Mouse (Mus musculus) T-helper 1 cell (primary cell): ENCODE results near the gene Ccdc188.
"Not testable (repeated sequence)": the region's sequence is repeated elsewhere in the genome, so short reads cannot be mapped to it uniquely, and the experiment has no call there.

Experiments used
- in situ Hi-C: fragments of 300-600 bp; cut with MboI, MseI; formaldehyde crosslinking; loops from one replicate; pipeline ENCODE4 v1.15.1; 2025; ENCODE audit warnings: high pct_unique_total_duplicates

Ccdc188 gene

DNA sequence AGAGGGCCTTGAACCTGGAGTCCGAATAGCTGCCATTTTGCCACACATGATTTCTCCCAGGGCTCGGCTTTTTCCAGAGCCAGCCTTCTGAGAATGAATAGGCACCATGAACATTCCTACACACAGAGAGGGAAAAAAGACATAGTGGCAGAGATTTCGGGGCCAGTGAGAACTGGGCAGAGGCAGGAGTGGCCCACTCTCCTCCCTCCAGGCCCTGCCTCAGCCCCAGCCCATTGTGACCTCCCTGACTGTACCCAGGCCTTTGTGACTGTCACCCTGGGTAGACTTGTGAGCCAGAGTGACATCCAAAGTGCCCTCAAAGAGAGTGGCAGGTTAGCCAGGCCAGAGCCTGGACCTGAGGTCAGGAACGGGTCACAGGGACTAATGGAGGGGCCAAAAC is at the start of gene Ccdc188:
TSS of gene Ccdc188 (plus strand) at position 301 of the 400 bp plus-strand sequence.
- in situ Hi-C loops, result no loop called here

DNA sequence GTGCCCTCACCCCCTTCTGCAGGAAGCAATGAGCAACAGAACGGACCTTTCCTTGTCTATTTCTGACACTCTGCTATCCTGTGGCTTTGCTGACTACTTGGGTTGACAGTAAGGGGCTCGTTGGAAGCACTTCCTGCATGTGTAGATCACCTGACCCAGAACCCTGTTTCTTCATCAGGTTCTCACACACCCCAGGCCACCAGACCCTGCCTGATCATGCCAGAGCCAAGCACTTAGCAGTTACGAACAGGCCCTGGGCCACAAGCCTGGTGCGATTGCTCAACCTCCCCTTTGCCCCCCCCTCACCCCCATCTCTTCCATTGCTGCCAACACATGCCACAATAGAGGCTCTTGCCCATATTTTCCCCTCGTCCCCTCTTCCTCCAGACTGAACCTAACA is 48.5 kb upstream of the Ccdc188 start:
- in situ Hi-C loops, result no loop called here

DNA sequence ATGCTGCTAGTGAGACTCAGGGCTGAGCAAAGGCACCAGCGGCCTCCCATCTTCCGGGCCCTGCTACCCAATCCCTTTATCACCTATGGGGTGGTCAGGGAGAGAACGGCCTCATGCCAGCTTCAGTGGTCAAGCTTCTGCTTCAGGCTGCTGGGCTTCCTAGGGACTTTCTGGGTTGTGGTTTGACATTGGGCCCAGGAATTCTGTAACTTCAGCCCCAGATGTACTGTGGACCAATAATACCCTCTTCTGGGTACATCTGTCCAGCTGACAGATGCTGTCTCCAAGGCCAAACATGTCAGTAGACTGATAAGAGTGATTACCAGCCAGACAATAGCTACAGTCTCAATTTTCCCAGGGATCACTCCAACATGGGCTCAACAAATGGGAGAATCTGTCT is 47.9 kb upstream of the Ccdc188 start:
- in situ Hi-C loops, result loop anchor here (5.0 kb wide), 1 partner anchor 47 kb away; no protein-coding TSS in a partner anchor

DNA sequence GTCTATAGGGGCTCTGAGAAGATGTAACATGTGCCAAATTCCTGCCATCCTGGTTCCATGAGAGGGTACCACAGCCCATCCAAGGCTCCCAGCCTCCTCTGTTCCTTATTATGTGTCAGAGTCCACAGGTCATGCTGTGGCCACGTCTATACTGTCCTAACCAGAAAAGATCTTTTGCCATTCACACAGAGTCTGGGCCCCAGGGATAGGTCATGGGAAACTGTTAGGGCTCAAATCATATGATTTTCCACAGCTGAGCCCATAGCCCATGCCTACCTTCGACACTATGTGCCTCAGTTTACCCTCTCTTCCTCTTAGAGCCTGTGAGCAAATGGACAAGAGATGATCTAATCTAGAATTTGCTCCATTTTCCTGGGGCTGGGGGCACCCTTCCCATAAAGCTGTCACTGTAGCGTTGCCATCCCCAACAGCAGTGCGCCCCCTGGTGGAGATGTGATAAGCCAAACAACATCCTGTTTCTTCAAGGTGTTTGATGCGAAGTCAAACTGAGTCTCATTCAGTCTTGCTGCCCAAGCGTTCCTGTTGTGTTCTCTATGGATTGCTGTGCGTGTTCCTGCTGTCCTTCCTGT is 45.3 kb upstream of the Ccdc188 start:
- in situ Hi-C loops, result loop anchor here (5.0 kb wide), 1 partner anchor 50 kb away; no protein-coding TSS in a partner anchor

DNA sequence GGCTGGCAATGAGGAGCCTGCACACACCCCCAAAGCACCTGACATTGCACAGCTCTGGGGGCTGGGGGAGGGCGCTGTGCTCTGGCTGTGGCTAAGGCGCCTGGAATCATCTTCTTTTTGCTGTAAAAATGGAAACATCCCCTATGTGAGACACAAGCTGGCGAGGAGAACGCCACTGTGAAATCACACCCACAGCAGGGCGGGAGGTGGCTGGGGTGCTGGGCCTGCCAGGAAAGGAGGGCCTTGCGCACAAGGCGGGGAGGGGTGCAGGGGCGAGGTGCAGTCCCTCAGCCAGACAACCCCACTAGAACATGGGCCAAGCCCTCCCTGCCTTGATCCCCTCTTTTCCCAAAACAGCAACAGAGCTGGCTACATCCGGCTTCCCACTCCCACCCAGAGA is 44.4 kb upstream of the Ccdc188 start:
- in situ Hi-C loops, result loop anchor here (5.0 kb wide), 1 partner anchor 51 kb away; no protein-coding TSS in a partner anchor

DNA sequence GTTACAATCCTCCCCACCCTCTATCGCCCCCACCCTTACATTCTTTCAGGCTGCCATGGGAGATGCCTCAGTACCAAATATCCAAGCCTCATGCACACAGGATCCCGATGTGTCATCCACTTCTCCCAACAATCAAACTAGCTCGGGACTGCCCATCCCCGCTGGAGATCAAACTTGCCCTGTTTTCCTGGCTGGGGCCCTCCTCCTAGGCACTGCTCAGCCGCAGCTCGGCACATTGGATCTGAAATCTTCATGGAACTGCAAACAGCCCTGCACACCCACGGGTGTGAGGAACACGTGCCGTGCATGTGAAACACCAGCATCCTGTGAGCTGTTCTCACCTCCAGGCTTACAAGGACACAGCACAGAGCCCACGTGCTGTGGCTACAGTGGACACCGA is 43.9 kb upstream of the Ccdc188 start:
- in situ Hi-C loops, result loop anchor here (5.0 kb wide), 1 partner anchor 51 kb away; no protein-coding TSS in a partner anchor

DNA sequence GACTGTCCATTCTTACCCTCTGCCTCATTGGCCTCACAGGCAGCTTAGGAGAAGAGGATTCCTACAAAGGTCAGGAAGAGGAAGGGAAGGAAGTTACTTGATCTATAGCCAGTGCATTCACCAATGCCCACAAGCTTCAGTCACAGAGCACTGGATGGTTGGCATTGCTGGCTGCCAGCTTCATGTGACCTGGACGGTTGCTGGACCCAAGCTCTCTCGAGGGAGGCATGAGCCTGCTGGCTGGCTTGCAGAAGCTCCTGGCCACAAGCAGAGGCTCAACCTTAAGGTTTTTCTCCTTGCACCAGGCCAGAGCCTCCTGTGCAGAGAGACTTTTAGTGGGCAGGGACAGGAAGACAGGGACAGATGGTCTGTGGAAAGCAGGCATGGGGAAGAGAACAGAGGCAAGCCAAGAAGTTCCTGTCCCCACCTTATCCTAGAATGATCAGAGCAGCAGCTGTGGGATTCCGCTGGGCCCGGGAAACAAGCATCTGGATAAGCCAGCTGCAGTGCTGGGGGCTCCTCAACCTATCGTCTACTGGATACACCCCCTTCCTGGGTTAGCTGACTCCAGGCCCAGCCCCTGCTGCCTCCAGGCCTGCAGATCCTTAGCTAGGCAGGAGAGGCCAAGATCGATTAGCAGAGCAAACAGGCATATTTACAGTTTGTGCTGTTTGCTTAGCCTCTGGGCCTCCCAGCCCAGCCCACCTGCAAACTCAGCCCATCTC is 41.7 kb upstream of the Ccdc188 start:
- in situ Hi-C loops, result no loop called here

DNA sequence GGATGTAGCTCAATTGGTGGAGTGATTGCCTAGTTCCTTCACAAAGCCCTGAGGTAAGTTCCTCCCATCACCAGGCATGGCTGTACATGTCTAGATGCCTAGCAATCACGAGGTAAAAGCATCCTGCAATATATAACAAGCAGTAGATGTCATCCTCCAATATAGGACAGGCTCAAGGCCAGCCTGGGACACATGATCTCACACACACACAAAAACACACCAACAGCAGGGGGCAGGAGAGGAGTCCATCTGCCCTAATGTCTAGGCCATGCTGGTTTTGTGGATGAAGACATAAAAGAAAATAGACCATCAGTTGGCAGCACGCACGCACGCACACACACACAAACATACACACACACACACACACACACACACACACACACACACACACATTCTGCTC is 40.9 kb upstream of the Ccdc188 start:
- in situ Hi-C loops, result no loop called here

DNA sequence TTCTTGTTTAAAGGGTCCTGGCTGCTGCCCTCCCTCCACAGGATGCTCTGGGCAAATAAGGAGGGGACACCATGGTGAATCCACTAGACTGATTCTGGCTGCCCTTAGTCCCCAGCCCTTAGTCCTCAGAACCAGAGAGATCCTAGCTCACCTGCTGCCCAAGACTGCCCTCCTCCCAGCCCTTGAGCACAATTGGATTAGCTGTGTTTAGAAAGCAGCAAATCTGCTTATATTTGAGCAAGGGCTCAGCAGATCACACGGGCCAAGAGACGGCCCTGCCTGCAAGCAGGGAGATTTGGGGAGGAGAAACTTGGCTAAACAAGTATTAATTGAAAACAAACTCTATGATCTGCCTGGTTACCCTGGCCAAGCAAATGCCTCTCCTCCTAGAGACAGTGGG is 38.1 kb upstream of the Ccdc188 start:
- in situ Hi-C loops, result no loop called here

DNA sequence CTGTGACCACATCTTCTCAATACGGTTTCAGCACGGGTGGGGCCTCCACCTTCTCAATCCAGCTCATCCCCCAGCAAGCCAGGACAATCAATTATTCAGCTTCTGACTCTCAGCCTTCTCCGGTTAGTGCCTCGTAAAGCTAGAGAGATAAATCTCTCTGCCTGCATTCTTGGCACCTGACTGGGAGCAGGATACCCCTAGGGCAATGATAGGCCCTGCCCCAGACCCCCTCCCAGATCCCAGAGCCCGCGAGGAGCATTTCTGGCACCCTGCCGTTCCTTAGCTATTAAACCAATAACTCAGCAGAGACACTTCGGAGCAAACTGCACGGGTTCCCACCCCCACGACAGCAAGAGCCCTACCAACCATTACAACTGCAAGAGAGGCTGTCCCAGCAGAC is 36.3 kb upstream of the Ccdc188 start:
- in situ Hi-C loops, result no loop called here

DNA sequence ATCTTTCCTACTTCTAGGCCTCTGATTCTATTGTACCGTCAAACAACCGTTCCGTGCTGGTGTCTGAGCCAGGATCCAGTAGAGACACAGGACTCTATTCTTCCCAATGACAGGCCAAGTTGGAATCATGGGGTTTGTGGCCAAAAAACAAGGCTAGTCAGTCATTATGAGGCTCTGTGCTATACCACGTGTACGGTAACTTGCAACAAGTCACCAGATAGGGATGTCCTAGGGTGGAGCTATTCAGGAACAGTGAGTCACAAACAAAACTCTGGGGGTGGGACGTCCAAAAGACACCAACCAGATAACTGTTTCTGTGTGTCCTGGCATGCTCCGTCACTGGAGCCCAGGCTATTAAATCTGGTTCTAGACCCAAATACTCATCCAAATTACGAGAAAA is 34.9 kb upstream of the Ccdc188 start:
- in situ Hi-C loops, result no loop called here

DNA sequence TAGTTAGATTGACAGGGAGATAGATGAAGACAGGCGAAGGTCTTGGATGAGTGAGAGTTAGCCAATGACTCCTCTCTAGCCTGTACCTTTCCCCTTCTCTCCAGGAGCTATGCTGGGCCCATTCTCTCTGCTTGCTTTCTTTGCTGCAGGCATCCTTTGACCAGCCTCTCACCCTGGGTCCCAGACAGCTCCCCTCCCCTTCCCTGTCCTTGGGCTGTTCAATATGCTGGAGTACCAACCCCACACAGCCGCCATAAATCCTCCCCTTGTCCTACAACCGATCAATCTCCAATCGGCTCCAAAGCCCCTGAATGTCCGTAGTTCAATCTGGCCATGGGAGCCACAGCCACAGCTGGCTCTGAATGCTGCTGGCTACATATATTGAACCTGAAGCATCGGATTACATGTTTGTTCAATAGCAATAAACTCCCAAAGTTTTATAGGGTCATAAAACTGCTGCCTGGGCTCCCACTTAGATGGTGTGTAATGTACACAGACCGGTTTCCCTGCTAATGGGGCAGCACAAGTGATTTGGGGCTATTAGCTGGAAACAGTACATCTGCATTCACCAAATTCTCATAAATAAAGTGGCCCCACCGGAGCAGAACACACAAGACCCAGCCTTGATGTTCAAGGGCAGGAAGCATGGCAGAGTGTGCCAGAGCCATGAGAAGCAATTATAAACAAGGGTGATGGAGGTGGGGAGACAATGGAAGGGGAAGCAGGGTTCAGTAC is 31.8 kb upstream of the Ccdc188 start:
- in situ Hi-C loops, result no loop called here

DNA sequence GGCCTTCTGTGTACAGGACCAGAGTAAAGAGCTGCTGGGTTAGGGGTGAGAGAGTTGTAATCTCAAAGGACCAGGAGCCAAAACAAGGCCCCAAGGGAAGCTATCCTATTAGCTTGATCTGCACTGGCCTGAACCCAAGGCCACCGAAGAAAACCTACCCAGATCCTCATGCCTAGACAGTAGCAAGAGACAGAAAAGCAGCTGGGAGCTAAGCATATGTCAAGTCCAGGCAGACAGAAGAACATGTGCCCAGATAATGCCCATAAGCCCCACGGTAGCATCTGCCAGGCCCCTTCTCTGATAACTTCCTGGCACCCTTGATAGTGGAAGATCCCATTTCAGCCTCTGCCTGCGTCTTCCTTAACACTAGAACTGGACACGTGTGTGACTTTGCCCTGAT is 30.9 kb upstream of the Ccdc188 start:
- in situ Hi-C loops, result no loop called here

DNA sequence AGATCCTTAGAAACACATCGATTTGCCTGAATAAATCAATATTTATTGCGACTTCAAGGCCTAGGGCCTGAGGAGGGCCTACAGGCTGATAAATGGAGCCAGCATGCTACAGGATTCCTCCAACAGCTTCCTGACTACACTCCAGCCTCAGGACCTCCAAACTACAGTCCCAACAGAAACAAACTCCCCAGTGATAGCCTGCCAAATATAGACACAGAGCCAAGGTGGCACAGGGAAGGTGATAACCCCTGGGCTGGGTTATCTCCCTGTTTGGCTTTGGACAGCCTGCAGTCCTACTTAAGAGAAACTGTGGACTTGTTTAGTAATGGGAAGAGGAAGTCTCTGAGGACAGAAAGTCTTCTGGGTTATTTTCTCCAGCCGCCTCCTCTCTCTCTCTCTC is 30.5 kb upstream of the Ccdc188 start:
- in situ Hi-C loops, result no loop called here

DNA sequence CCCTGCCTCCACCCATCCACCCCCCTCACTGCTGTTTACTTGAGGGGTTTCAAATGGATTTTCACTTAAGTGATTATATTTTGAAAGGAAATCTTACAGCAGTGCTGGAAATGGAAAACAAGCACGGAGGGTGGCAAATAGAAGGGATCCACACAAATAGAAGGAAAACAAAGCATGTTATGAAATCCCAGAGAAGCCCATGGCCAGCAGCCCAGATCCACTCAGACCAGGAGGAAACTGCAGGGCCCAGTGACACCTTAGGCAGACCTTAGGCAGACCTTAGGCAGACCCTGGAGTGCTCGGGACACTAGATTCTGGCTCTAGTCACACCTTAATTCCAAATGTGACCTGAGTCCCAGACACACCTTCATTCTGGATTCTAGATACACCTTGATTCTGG is 26.7 kb upstream of the Ccdc188 start:
- in situ Hi-C loops, result no loop called here

DNA sequence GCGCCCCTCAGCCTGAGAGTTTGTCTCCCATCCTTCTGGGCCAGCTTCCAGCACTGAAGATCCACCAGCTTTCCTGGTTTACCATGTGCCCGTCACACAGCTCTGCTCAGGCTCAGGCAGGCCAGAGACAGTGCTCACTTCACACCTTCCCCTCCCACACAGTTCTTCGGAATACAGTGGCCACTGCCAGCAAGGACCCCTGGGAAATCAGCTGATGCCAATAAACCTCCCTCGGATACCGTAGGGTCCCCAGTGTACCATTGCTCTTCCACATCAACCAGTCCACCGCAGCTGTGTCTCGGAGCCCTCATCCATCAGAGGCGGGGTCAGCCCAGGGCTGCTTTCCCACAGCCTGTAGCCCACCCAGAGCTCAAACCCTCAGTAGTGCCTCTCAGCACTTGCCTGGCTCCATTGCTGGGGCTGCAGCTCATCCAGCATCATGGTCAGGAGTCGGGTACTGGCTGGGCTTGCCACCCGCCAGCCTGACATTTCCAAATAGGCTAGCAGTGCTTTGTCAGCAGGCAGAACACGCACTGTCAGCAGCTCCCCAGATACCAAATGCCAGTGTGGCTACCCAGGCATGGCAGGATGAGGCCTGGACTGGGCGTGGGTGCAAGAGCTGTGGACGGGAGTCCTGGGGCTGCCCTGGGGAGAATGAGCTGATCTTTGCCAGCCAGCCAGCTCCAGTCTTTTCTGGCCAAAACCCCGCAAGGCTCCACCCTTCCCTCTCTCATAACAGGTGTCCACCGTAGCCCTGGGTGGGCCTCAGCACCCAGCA is 23.3 kb upstream of the Ccdc188 start:
- in situ Hi-C loops, result no loop called here

DNA sequence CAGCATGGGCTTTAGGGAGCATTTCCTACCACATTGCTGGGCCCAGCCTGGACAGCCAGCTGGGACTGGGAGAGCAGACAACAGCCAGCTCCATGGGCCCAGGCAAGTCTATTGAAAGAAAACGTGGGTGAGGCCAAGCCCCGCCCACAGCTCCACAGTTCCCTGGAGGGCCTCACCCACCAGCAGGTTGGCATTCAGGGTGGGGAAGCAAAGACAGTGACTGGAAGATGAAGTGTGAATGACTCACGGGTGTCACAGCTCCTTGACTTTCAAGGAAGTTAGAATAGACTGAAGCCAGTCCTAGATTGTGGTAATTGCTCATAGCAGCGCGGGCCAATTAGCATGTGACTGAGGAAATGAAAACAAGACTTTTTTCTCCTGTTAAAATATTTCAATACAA is 22.6 kb upstream of the Ccdc188 start:
- in situ Hi-C loops, result no loop called here

DNA sequence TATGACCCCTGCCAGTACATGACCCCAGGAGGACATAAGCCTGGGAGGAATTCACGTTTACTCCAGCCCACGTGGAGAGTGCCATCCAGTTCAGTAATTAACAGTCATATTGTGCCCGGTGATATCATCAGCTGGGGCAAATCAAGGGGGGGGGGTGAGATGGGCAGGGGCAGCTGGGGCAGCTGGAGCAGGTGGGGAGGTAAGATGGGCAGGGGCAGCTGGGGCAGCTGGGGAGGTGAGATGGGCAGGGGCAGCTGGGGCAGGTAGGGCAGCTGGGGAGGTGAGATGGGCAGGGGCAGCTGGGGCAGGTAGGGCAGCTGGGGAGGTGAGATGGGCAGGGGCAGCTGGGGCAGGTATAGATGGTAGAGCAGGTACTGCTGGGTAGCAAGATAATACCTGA is 22.1 kb upstream of the Ccdc188 start:
- in situ Hi-C loops, result not testable (repeated sequence)

DNA sequence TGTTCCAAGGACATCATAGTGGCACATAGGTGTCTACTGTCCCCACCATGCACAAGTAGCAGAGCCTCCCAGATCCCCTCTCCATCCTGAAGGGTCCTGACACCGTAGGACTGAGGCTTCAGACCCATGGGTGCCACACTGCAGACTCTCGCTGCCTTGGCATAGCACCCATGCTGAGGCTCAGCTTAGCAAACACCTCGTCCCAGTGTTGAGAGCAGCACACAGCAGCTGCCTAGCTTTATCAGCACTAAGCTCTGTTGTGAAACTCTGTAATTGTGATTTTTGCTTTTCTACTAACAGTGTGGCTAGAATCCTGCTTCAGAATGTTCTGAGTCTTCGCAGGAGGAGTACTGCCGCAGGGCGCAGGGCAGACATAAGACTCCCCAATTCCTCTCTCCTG is 19.8 kb upstream of the Ccdc188 start:
- in situ Hi-C loops, result no loop called here

DNA sequence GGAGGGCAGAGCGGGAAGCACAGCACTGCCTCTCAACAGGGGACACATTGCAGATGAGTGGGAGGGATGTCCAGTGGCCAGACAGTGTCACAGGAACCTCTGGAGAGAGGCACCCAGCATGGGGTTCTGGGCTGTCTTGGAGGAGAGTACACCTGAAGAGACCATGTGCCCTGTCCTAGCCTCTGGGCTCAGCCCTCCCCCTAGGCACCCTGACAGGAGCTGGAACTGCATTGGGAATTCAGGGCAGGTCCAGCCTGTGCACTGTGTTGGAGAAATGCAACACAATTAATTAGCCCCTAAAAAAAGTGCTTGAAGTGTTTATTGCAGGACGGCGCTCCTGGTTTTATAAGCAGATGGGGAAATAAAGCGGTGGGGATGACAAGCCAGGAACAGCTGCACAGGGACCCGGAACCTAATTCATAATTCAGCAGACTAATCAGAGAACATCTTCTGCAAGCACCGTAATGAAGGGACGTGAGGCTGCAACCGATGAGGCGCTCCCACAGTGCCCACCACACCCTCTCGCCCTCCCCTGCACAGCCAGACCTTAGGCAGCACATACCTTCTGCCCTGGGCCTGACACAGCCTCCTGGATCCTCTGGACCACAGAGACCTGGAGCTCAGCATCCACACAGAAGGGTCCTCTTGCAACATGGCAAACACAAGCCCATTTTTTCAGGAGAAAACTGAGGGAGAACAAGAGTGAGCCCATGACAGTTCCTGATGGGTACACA is 19.1 kb upstream of the Ccdc188 start:
- in situ Hi-C loops, result no loop called here

DNA sequence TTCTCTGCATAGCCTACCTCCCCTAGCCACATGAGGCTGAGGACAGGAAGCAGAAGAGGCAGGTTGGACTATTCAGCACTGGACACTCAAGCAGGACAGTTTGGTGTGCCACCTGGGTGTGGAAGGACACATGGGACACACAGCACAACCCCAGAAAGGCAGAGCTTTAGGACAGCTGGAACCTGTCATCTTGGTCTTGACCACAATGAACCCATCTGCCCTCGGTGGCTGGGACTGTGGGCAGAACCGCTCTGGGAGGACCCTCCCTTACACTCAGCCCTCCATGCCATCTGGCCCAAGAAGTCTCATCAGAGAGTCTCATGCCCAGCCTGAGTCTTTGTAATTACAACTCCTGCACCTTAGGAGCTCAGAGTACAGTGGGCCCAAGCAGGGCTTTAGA is 17.6 kb upstream of the Ccdc188 start:
- in situ Hi-C loops, result no loop called here
